Mouse (Mus musculus) ES-E14 (cell line): ENCODE results near the gene Hps6. TPM values are rescaled to one million over a fixed set of nuclear protein-coding genes. Genes with fewer than 3 reads are reported as not detected.

Source experiments
- DNase-seq: peaks from one replicate; pipeline ENCODE4 v3.0.0-alpha.2; 2013; ENCODE audit warnings: low read depth, low spot score
- H3K27ac ChIP-seq: 2 replicates; pipeline ENCODE4 v1.5.1; 2012; ENCODE audit warnings: low read depth, mild to moderate bottlenecking, low read length, moderate library complexity, mixed read lengths; ENCODE audit not compliant: poor library complexity, insufficient read depth, severe bottlenecking
- H3K36me3 ChIP-seq: 2 replicates; pipeline ENCODE4 v1.6.1; 2012; ENCODE audit warnings: mild to moderate bottlenecking, low read length, moderate library complexity, mixed read lengths; ENCODE audit not compliant: control insufficient read depth, poor library complexity, insufficient read depth, severe bottlenecking
- H3K4me1 ChIP-seq, 2 experiments: fragments of 150-350 bp in 1 of 2; sonication (generic) in 1 of 2; 2 replicates each; pipeline ENCODE4 v1.6.1; 2012; ENCODE audit warnings: low read length in 2 of 2, mild to moderate bottlenecking in 1 of 2, mixed read lengths in 1 of 2; ENCODE audit not compliant: control insufficient read depth in 2 of 2, insufficient read depth in 2 of 2, poor library complexity in 1 of 2
- H3K4me3 ChIP-seq, 2 experiments: fragments of 150-350 bp in 1 of 2; sonication (generic) in 1 of 2; 2 replicates each; pipeline ENCODE4 v1.5.1; 2012; ENCODE audit warnings: low read length in 2 of 2, low read depth in 1 of 2, mild to moderate bottlenecking in 1 of 2, mixed read lengths in 1 of 2; ENCODE audit not compliant: insufficient read depth in 1 of 2, poor library complexity in 1 of 2, severe bottlenecking in 1 of 2
- H3K9ac ChIP-seq: 2 replicates; pipeline ENCODE4 v1.6.1; 2012; ENCODE audit warnings: low read depth, mild to moderate bottlenecking, low read length, mixed read lengths; ENCODE audit not compliant: poor library complexity, insufficient read depth, severe bottlenecking
- H3K9me3 ChIP-seq: fragments of 150-350 bp; sonication (generic); 2 replicates; pipeline ENCODE4 v1.6.1; 2012; ENCODE audit warnings: low read depth, mild to moderate bottlenecking, low read length; ENCODE audit not compliant: control insufficient read depth, insufficient read depth
- CHD2 ChIP-seq: IDR thresholded peaks from 2 replicates; pipeline ENCODE4 v1.6.1; 2014; ENCODE audit warnings: mild to moderate bottlenecking, low read depth, low read length, inconsistent platforms
- HCFC1 ChIP-seq: IDR thresholded peaks from 2 replicates; pipeline ENCODE4 v1.6.1; 2012; ENCODE audit warnings: low read length, inconsistent platforms, borderline replicate concordance; ENCODE audit not compliant: insufficient read depth
- MAFK ChIP-seq: IDR thresholded peaks from 2 replicates; pipeline ENCODE4 v1.6.1; 2014; ENCODE audit warnings: mild to moderate bottlenecking, low read depth, low read length, inconsistent platforms; ENCODE audit not compliant: insufficient read depth
- ZC3H11A ChIP-seq: IDR thresholded peaks from 2 replicates; pipeline ENCODE4 v1.6.1; 2012; ENCODE audit warnings: low read depth, mild to moderate bottlenecking, inconsistent platforms, low read length, borderline replicate concordance
- ZNF384 ChIP-seq: IDR thresholded peaks from 2 replicates; pipeline ENCODE4 v1.6.1; 2012; ENCODE audit warnings: low read depth, low read length, inconsistent platforms
- in situ Hi-C, 2 experiments: fragments of 600-800 bp; cut with MboI; formaldehyde crosslinking; loops; one replicate each; pipeline ENCODE4 v1.15.1; 2025; ENCODE audit warnings: low sequenced_read_pairs in 2 of 2, inconsistent platforms in 1 of 2; ENCODE audit not compliant: unreplicated experiment in 2 of 2
- total RNA-seq: library from RNA; depleted of rRNA; stranded (reverse); fragments of 300-350 nt; gene quantifications from 2 replicates; pipeline ENCODE4 v1.2.3, GENCODE M21; 2012; rRNA removed

The Hps6 gene
- total RNA-seq, 1 experiment = 6.9 TPM

DNA sequence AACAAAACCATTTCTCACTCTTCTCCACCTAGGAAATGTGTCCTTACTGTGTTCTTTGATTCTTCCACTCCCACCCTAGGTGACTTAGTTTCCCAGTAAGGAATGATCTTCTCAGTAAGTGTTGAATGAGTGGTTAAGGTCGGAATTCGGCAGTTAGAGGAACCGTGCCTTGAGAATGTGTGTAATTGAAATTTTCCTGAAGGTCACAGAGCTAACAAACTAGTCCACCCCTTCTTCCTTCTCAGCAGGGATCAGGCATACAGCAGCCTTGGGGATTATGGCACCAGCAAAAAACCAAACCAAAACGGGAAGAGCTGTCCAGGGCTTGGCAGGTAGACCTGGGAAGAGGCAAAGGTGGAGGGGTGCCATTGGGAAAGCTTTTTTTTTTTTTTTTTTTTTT, 45.8 kb downstream of the Hps6 start:
- no peak overlapping the region for H3K4me3 ChIP-seq
- peaks cover 4 to 15% of the 10 kb centered on the region in 2 experiments; a peak in 3 of 4 replicates for H3K4me1 ChIP-seq
- H3K9ac ChIP-seq = no peak overlapping the region
- no peaks in the 10 kb centered on the region for H3K36me3 ChIP-seq
- no peak for TF ChIP-seq ZNF384
- TF ChIP-seq ZC3H11A = no peak
- no peak for TF ChIP-seq CHD2
- TF ChIP-seq MAFK = no peak
- no peak for TF ChIP-seq HCFC1
- no peak for DNase-seq
- no peaks in the 10 kb centered on the region for H3K9me3 ChIP-seq
- in situ Hi-C loops = no loop called here
- no peak overlapping the region; the same call in 1 of the 2 replicates for H3K27ac ChIP-seq

DNA sequence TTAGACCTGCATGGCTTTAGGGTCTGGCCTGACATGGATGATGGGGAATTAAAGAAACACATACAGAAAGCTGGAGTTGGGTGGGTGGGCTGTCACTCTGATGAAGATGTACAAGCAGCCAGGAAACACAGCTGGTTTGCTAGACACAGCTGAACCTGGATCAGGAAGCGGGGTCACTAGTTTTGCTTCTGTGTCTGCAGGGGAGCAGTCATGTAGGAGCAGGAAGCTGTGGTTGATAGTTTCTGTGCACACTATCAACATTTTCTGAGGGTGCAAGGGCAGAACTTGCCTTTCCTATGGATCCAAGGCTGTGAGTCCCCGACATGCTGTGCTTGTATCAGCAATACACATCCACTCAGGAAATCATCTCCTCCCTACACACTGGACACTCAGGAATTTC, 47.2 kb downstream of the Hps6 start:
- H3K36me3 ChIP-seq = no peaks in the 10 kb centered on the region
- in situ Hi-C loops = no loop called here
- TF ChIP-seq ZNF384 (no peak), ZC3H11A (no peak), HCFC1 (no peak), MAFK (no peak), CHD2 (no peak)

More for the DNA sequence above, 47.2 kb downstream of the Hps6 start:
- no peak for DNase-seq
- Histone ChIP-seq H3K9me3 (no peaks in the 10 kb centered on the region), H3K9ac (no peak overlapping the region), H3K4me1 (peaks cover 4 to 15% of the 10 kb centered on the region in 2 experiments; a peak in 3 of 4 replicates), H3K4me3 (no peak overlapping the region), H3K27ac (no peak overlapping the region)

Other genes with a start within 250 kb of the Hps6 start
- gene Mgea5, start 219.7 kb upstream of the Hps6 start, total RNA-seq = 86.7 and 94.7 TPM in 2 replicates
- 0.85 and 3.4 TPM in 2 replicates for gene Kcnip2, start 187.4 kb upstream of the Hps6 start, total RNA-seq
- gene Armh3, start 5.0 kb upstream of the Hps6 start, total RNA-seq = 8.0 and 10.1 TPM in 2 replicates
- 68.4 and 75.1 TPM in 2 replicates for gene Pprc1, start 41.4 kb downstream of the Hps6 start, total RNA-seq
- 123 and 207 TPM in 2 replicates for gene Ldb1, start 41.7 kb downstream of the Hps6 start, total RNA-seq
- 134 and 140 TPM in 2 replicates for gene Nolc1, start 72.4 kb downstream of the Hps6 start, total RNA-seq
- gene Elovl3, start 128.4 kb downstream of the Hps6 start, total RNA-seq = 0.16 and 0.22 TPM in 2 replicates
- gene Pitx3, start 144.8 kb downstream of the Hps6 start, total RNA-seq = 0.18 TPM in 1 of 2 replicates, not detected in the other
- gene Gbf1, start 149.0 kb downstream of the Hps6 start, total RNA-seq = 29.0 and 31.8 TPM in 2 replicates